In genomic region chr5:112625555-112626160, GRCm38 (mm10) we compare ENCODE assay signal across 11 mouse cellular contexts. TPM values are rescaled to one million over a fixed set of nuclear protein-coding genes. Genes with fewer than 3 reads are reported as not detected.
DNase-seq lines count a peak whose midpoint lies in the region; ATAC-seq and TF ChIP-seq lines count a peak whose summit lies in the region.
"Had no signal": no experiment of that assay in that cellular context is flagged by ENCODE, and none has a peak within 500 bp of the region (broad histone marks: within the 10 kb centered on the region; RNA-seq: fewer than 3 reads in every experiment).

No protein-coding gene starts in this region.

- H3K4me3 ChIP-seq in intestine, embryonic 14.5 days (ENCODE audit: low read depth, low read length), result no peak overlapping the region
- no peak overlapping the region for H3K4me3 ChIP-seq in intestine, postnatal 0 days (ENCODE audit: low read depth, low read length)
- H3K4me3 ChIP-seq in embryonic facial prominence, embryonic 12.5 days, result no peak overlapping the region
- no peak overlapping the region for H3K4me3 ChIP-seq in hindbrain, embryonic 12.5 days
- no peak overlapping the region for H3K4me3 ChIP-seq in midbrain, embryonic 14.5 days (replicated peaks; ENCODE audit: low read depth, low read length)

- no peak overlapping the region for H3K27ac ChIP-seq in intestine, embryonic 14.5 days (ENCODE audit: low read depth)
- no peak overlapping the region for H3K27ac ChIP-seq in intestine, postnatal 0 days (ENCODE audit: low read depth, low read length)
- no peak overlapping the region for H3K27ac ChIP-seq in embryonic facial prominence, embryonic 12.5 days
- H3K27ac ChIP-seq in hindbrain, embryonic 12.5 days, result peak overlapping the region; percentile 64; the same call in 1 of the 2 replicates
- peak overlapping the region; percentile 79 for H3K27ac ChIP-seq in midbrain, embryonic 14.5 days (replicated peaks; ENCODE audit: low read depth, low read length)

- no peaks in the 10 kb centered on the region for H3K36me3 ChIP-seq in intestine, embryonic 14.5 days (ENCODE audit: control insufficient read depth, insufficient read depth, low read length)
- H3K36me3 ChIP-seq in intestine, postnatal 0 days (ENCODE audit: control insufficient read depth, insufficient read depth), result no peaks in the 10 kb centered on the region
- no peaks in the 10 kb centered on the region for H3K36me3 ChIP-seq in embryonic facial prominence, embryonic 12.5 days
- no peaks in the 10 kb centered on the region for H3K36me3 ChIP-seq in hindbrain, embryonic 12.5 days
- H3K36me3 ChIP-seq in midbrain, embryonic 14.5 days (ENCODE audit: control insufficient read depth, insufficient read depth, low read length), result no peaks in the 10 kb centered on the region

- H3K9me3 ChIP-seq in intestine, embryonic 14.5 days (ENCODE audit: control insufficient read depth, low read length), result no peaks in the 10 kb centered on the region
- no peaks in the 10 kb centered on the region for H3K9me3 ChIP-seq in intestine, postnatal 0 days (ENCODE audit: control insufficient read depth)
- H3K9me3 ChIP-seq in embryonic facial prominence, embryonic 12.5 days, result no peaks in the 10 kb centered on the region
- no peaks in the 10 kb centered on the region for H3K9me3 ChIP-seq in hindbrain, embryonic 12.5 days (replicated peaks)
- no peaks in the 10 kb centered on the region for H3K9me3 ChIP-seq in midbrain, embryonic 14.5 days (ENCODE audit: control insufficient read depth, low read length)

- no peak overlapping the region for H3K9ac ChIP-seq in intestine, embryonic 14.5 days (ENCODE audit: low read length)
- H3K9ac ChIP-seq in intestine, postnatal 0 days (ENCODE audit: low read depth, low read length), result no peak overlapping the region
- H3K9ac ChIP-seq in embryonic facial prominence, embryonic 12.5 days, result no peak overlapping the region
- no peak overlapping the region for H3K9ac ChIP-seq in hindbrain, embryonic 12.5 days
- no peak overlapping the region for H3K9ac ChIP-seq in midbrain, embryonic 14.5 days (replicated peaks; ENCODE audit: low read length)

- WGBS in intestine, embryonic 14.5 days, result 42% methylated on average over 31 of the region's 31 CpGs
- 38% methylated on average over 31 of the region's 31 CpGs for WGBS in intestine, postnatal 0 days
- WGBS in embryonic facial prominence, embryonic 12.5 days, result 36% methylated on average over 31 of the region's 31 CpGs
- 41% methylated on average over 31 of the region's 31 CpGs for WGBS in hindbrain, embryonic 12.5 days
- WGBS in midbrain, embryonic 14.5 days, result 33% methylated on average over 31 of the region's 31 CpGs

- H3K27me3 ChIP-seq in intestine, embryonic 14.5 days (replicated peaks; ENCODE audit: control insufficient read depth, insufficient read depth, low read length), result no peaks in the 10 kb centered on the region
- H3K27me3 ChIP-seq in intestine, postnatal 0 days (replicated peaks; ENCODE audit: control insufficient read depth, insufficient read depth, low read length), result no peaks in the 10 kb centered on the region
- peaks cover 5% of the 10 kb centered on the region; the same call in 1 of the 2 replicates for H3K27me3 ChIP-seq in embryonic facial prominence, embryonic 12.5 days
- 0 out of 2 replicates have a peak, but pooled peaks cover 3% of the 10 kb centered on the region for H3K27me3 ChIP-seq in hindbrain, embryonic 12.5 days
- H3K27me3 ChIP-seq in midbrain, embryonic 14.5 days (ENCODE audit: control insufficient read depth, insufficient read depth, low read length), result no peaks in the 10 kb centered on the region

- ATAC-seq in intestine, embryonic 14.5 days (replicated peaks; ENCODE audit: low FRiP score, low TSS enrichment, low read depth), result no peak
- no peak for ATAC-seq in intestine, postnatal 0 days
- 0 out of 2 replicates have a peak, but pooled peaks have one; percentile 10 for ATAC-seq in embryonic facial prominence, embryonic 12.5 days (ENCODE audit: insufficient number of reproducible peaks, insufficient read depth, low FRiP score, low TSS enrichment)
- ATAC-seq in hindbrain, embryonic 12.5 days (ENCODE audit: low FRiP score), result peak; percentile 52
- ATAC-seq in midbrain, embryonic 14.5 days (ENCODE audit: low FRiP score, low TSS enrichment), result peak; percentile 22; the same call in 1 of the 2 replicates
- no peak for ATAC-seq in erythroblast, adult 5-6 weeks (replicated peaks; ENCODE audit: low FRiP score, poor library complexity, severe bottlenecking)
- ATAC-seq: CD4-positive, CD25-positive, alpha-beta regulatory T cell, adult 4 months had no signal

- no peak for DNase-seq in intestine, embryonic 14.5 days (ENCODE audit: low spot score)
- DNase-seq in midbrain, embryonic 14.5 days, result peak; percentile 73
- DNase-seq in urinary bladder, postnatal 10 days (ENCODE audit: low spot score), result no peak
- DNase-seq in cerebellum, adult 11 months, result no peak
- DNase-seq: cerebellum, adult 8-10 months; kidney, postnatal 36 days had no signal

- no peaks in the 10 kb centered on the region for H3K4me1 ChIP-seq in intestine, embryonic 14.5 days (replicated peaks; ENCODE audit: control insufficient read depth, insufficient read depth, low read length)
- no peaks in the 10 kb centered on the region for H3K4me1 ChIP-seq in intestine, postnatal 0 days (replicated peaks; ENCODE audit: control insufficient read depth, insufficient read depth, low read length)
- H3K4me1 ChIP-seq in embryonic facial prominence, embryonic 12.5 days, result peaks cover 14% of the 10 kb centered on the region
- peaks cover 33% of the 10 kb centered on the region for H3K4me1 ChIP-seq in hindbrain, embryonic 12.5 days
- peaks cover 28% of the 10 kb centered on the region for H3K4me1 ChIP-seq in midbrain, embryonic 14.5 days (ENCODE audit: control insufficient read depth, insufficient read depth, low read length)

- no peak for TF ChIP-seq CTCF in intestine, postnatal 0 days (IDR thresholded peaks at IDR 0.05; ENCODE audit: low read depth)

- peak overlapping the region; percentile 42 for H3K4me2 ChIP-seq in intestine, embryonic 14.5 days (ENCODE audit: low read length)
- no peak overlapping the region; the same call in 1 of the 2 replicates for H3K4me2 ChIP-seq in intestine, postnatal 0 days (replicated peaks; ENCODE audit: low read depth)
- H3K4me2 ChIP-seq in embryonic facial prominence, embryonic 12.5 days (replicated peaks), result peak overlapping the region; percentile 21
- H3K4me2 ChIP-seq in hindbrain, embryonic 12.5 days (replicated peaks), result peak overlapping the region; percentile 28
- peak overlapping the region; percentile 38 for H3K4me2 ChIP-seq in midbrain, embryonic 14.5 days (ENCODE audit: low read length)

RNA-seq across cellular contexts. Expression of gene Sez6l, which starts 48.7 kb away (rescaled TPM):
- 2.4 and 2.7 TPM in 2 replicates for polyA plus RNA-seq in intestine, embryonic 14.5 days (2014; fragmentation: Nextera tagmentation; extraction: Ambion mirVana)
- 0.55 and 0.63 TPM in 2 replicates for polyA plus RNA-seq in intestine, postnatal 0 days (2015; fragmentation: Nextera tagmentation; extraction: Ambion mirVana)
- polyA plus RNA-seq in embryonic facial prominence, embryonic 12.5 days (2016; fragmentation: Nextera tagmentation; extraction: Ambion mirVana), result 0.77 and 1.1 TPM in 2 replicates
- 16.0 and 16.4 TPM in 2 replicates for polyA plus RNA-seq in hindbrain, embryonic 12.5 days (2016; fragmentation: Nextera tagmentation; extraction: Ambion mirVana)
- 46.3 and 49.9 TPM in 2 replicates for polyA plus RNA-seq in midbrain, embryonic 14.5 days (2014; fragmentation: Nextera tagmentation; extraction: Ambion mirVana)
- total RNA-seq in erythroblast, adult 5-6 weeks (2015; ENCODE audit: low replicate concordance), result not detected in 2 replicates
- not detected in 2 replicates for total RNA-seq in erythroblast, adult 5-6 weeks (2017; ENCODE audit: low replicate concordance)
- polyA plus RNA-seq: CD4-positive, CD25-positive, alpha-beta regulatory T cell, adult 4 months had no signal

Comparison
In these comparisons a context has a peak if more than half of its experiments do, and no peak if none do; other contexts are left out.
1. ATAC-seq: peak in embryonic facial prominence, embryonic 12.5 days (single experiment), hindbrain, embryonic 12.5 days (single experiment) and midbrain, embryonic 14.5 days (single experiment); none in intestine, embryonic 14.5 days (single experiment), intestine, postnatal 0 days (single experiment) and erythroblast, adult 5-6 weeks (single experiment).
2. H3K27ac ChIP-seq: peak in hindbrain, embryonic 12.5 days (single experiment) and midbrain, embryonic 14.5 days (single experiment); none in intestine, embryonic 14.5 days (single experiment), intestine, postnatal 0 days (single experiment) and embryonic facial prominence, embryonic 12.5 days (single experiment).